Mouse (Mus musculus) thymus, adult 2 months (tissue): ENCODE measurements around the gene Ensa. TPM values are rescaled to one million over a fixed set of nuclear protein-coding genes. Genes with fewer than 3 reads are reported as not detected.
A peak's percentile ranks its signal among the peaks of the same experiment; 100 is the strongest.

Experiments
- DNase-seq: peaks from one replicate; pipeline ENCODE4 v3.0.0; 2021
- H3K27ac ChIP-seq: fragments of 200-500 bp; 2 replicates; pipeline ENCODE4 v1.5.1; 2012; ENCODE audit warnings: low read length, control low read depth; ENCODE audit not compliant: control insufficient read depth, insufficient read depth
- H3K27me3 ChIP-seq: fragments of 200-500 bp; 2 replicates; pipeline ENCODE4 v1.6.1; 2012; ENCODE audit warnings: mild to moderate bottlenecking, low read length, moderate library complexity, mixed read lengths; ENCODE audit not compliant: control insufficient read depth, insufficient read depth
- H3K36me3 ChIP-seq: fragments of 200-500 bp; 2 replicates; pipeline ENCODE4 v1.6.1; 2012; ENCODE audit warnings: mild to moderate bottlenecking, low read length, moderate library complexity; ENCODE audit not compliant: control insufficient read depth, insufficient read depth
- H3K4me1 ChIP-seq: fragments of 200-500 bp; replicated peaks from 2 replicates; pipeline ENCODE4 v1.6.1; 2012; ENCODE audit warnings: low read length; ENCODE audit not compliant: control insufficient read depth, insufficient read depth
- H3K4me3 ChIP-seq: fragments of 200-500 bp; 2 replicates; pipeline ENCODE4 v1.5.1; 2012; ENCODE audit warnings: mild to moderate bottlenecking, low read length, control low read depth, moderate library complexity; ENCODE audit not compliant: control insufficient read depth, insufficient read depth
- CTCF ChIP-seq: fragments of 200-500 bp; IDR thresholded peaks from 2 replicates; pipeline ENCODE4 v1.5.1; 2012; ENCODE audit warnings: mild to moderate bottlenecking, control low read depth, low read length, moderate library complexity, borderline replicate concordance; ENCODE audit not compliant: control insufficient read depth, poor library complexity, insufficient read depth; ENCODE audit errors: extremely low read depth
- POLR2A ChIP-seq: fragments of 200-500 bp; IDR thresholded peaks from 2 replicates; pipeline ENCODE4 v1.6.1; 2012; ENCODE audit warnings: mild to moderate bottlenecking, low read length, control low read depth, moderate library complexity; ENCODE audit not compliant: control insufficient read depth, poor library complexity, insufficient read depth; ENCODE audit errors: extremely low read depth
- WGBS: fragments of 180-500 bp; shearing (Covaris S2); methylation state at CpG from one replicate; pipeline ENCODE4 v1.1.7; 2018; 5-methylcytosine and 5-hydroxymethylcytosine counted together
- polyA plus RNA-seq: library from polyadenylated mRNA; depleted of rRNA; stranded (reverse); fragments of >200 nt; gene quantifications from 2 replicates; pipeline ENCODE4 v1.2.3, GENCODE M21; 2012

The Ensa gene
- polyA plus RNA-seq, 1 experiment = 18.3 TPM

DNA sequence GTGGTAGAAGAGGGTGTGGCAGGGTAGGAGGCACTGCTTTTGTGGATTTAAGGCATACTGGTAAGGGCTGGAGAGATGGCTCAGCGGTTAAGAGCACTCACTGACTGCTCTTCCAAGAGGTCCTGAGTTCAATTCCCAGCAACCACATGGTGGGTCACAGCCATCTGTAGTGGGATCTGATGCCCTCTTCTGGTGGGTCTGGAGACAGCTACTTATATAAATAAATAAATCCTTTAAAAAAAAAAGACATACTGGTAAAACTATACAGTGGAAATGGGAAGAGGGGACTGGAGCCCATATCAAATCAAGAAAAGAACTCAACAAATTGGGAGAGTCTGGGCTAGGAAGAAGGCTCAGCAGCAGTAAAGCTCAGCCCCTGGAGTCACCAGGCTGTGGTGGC is 14.9 kb downstream of the Ensa start:
- TF ChIP-seq POLR2A = no peak
- TF ChIP-seq CTCF = no peak
- no peak overlapping the region for H3K27ac ChIP-seq
- H3K4me1 ChIP-seq = peaks cover 2% of the 10 kb centered on the region
- H3K4me3 ChIP-seq = no peak overlapping the region
- no peak for DNase-seq
- WGBS = 97% methylated on average over 1 of the region's 1 CpGs
- no peaks in the 10 kb centered on the region for H3K27me3 ChIP-seq
- H3K36me3 ChIP-seq = peaks cover 18% of the 10 kb centered on the region

DNA sequence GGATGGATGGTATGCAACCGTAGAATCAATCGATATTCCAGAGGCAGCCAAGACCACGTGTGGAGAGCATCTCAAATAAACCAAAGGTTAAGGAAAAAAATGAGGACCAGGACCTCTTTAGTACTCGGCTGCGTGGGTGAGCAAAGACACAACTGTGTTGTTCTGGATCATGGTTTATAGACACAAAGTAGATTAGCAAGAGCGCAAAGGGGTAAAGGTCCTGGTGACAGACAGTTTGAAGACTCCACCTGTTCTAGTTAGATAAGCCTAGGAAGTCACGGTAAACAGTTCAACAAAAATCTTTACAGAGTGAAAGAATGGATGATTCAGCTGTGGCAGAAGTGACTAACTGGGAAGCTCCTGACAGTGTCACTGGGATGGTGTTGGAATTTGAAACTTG is 18.3 kb downstream of the Ensa start:
- no peak for DNase-seq
- Histone ChIP-seq H3K4me1 (peaks cover 8% of the 10 kb centered on the region), H3K27me3 (no peaks in the 10 kb centered on the region), H3K27ac (no peak overlapping the region), H3K4me3 (no peak overlapping the region), H3K36me3 (no peaks in the 10 kb centered on the region)
- WGBS = 94% methylated on average over 7 of the region's 7 CpGs
- TF ChIP-seq POLR2A = no peak
- no peak for TF ChIP-seq CTCF

DNA sequence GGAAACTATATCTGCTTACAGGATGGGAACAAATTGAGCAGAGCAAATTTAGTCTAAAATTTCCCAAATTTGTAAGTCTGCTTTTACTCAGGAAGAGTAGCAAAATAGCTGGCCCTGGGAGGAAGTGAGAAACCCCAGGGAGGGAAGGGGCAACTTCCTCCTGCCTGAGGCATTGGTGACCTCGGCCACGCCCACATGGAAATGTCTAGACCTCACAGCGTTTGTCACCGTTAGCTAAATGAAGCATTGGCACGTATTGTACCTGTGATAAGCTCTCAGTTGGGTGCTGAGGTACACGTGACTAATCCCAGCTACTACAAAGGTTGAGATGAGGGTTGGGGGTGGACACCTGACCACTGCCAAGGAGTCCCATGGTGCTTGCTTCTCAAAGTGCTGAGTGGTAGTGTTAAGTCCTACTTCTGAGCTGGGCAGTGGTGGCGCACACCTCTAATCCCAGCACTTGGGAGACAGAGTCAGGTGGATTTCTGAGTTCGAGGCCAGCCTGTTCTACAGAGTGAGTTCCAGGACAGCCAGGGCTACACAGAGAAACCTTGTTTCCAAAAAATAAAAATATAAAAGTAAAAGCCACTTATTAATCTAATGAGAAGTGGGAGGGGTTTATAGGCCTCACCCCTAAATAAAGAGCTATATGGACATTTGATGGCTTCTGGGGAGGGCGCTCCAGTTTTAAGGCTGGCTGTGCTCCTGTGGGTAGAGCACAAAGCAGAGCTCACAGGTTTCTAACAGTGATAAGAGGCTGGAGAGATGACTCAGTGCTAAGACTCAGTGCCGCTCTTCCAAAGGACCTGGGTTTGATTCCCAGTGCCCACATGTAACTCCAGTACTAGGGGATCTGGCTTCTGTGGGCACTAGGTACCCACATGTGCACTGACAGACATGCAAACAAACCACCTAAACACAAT is 20.8 kb downstream of the Ensa start:
- peaks cover 10% of the 10 kb centered on the region for H3K4me1 ChIP-seq
- no peak overlapping the region for H3K4me3 ChIP-seq
- 39% methylated on average over 10 of the region's 10 CpGs for WGBS
- no peak overlapping the region for H3K27ac ChIP-seq
- H3K27me3 ChIP-seq = no peaks in the 10 kb centered on the region
- TF ChIP-seq CTCF = no peak
- no peak for TF ChIP-seq POLR2A
- DNase-seq = peak; percentile 63
- H3K36me3 ChIP-seq = no peaks in the 10 kb centered on the region

- Histone ChIP-seq H3K4me3 (no peak overlapping the region), H3K4me1 (peaks cover 20% of the 10 kb centered on the region), H3K27ac (no peak overlapping the region), H3K36me3 (no peaks in the 10 kb centered on the region), H3K27me3 (no peaks in the 10 kb centered on the region)
- 91% methylated on average over 5 of the region's 5 CpGs for WGBS
- TF ChIP-seq CTCF = no peak
- TF ChIP-seq POLR2A = no peak
- DNase-seq = no peak
Measured at GRCm38 (mm10) chr3:95648016-95648415, 23.2 kb downstream of the Ensa start.

DNA sequence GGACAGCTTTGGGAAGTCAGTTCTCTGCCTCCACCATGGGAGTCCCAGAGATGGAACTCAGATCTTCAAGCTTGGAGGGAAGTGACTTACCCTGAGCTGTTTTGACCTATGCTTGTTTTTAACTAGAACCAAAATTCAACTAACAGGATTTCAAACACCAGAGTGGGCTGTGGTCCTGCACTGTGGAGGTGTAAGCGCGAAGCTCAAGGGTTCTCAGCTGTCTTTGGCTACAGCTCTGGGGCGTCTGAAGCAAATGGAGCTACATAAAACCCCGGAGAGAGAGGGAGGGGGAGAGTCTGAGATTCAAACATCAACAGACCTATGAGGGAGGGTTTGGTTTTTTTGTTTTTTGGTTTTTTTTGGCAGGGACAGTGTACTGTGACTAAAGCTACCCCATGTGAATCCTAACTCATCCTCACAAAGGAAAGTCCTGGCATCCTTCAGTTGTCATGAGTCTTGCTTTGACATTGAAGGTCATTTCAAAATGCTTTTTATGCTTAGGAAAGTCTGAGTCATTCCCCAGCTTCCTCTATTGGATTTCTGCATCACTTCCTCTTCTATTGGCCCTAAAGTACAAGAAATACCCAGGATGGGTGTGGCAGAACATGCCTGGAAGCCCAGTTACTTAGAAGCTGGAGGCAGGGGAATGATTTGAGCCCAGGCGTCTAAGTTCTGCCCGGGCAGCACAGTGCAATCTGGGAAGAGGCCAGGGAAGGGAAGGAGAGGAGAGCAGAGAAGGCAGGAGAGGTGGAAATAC is 25.7 kb downstream of the Ensa start:
- Histone ChIP-seq H3K4me3 (no peak overlapping the region), H3K27ac (peak overlapping the region; percentile 67; the same call in 1 of the 2 replicates), H3K27me3 (no peaks in the 10 kb centered on the region), H3K36me3 (no peaks in the 10 kb centered on the region), H3K4me1 (peaks cover 14% of the 10 kb centered on the region)
- WGBS = 62% methylated on average over 6 of the region's 6 CpGs
- no peak for DNase-seq
- no peak for TF ChIP-seq CTCF
- no peak for TF ChIP-seq POLR2A

GRCm38 (mm10) chr3:95651033-95651373 is 26.2 kb downstream of the Ensa start:
- H3K4me3 ChIP-seq = no peak overlapping the region
- 91% methylated on average over 3 of the region's 3 CpGs for WGBS
- TF ChIP-seq POLR2A = no peak
- no peak for TF ChIP-seq CTCF

More at GRCm38 (mm10) chr3:95651033-95651373, 26.2 kb downstream of the Ensa start:
- H3K27ac ChIP-seq = peak overlapping the region; percentile 52; the same call in 1 of the 2 replicates
- H3K27me3 ChIP-seq = no peaks in the 10 kb centered on the region
- DNase-seq = no peak
- H3K36me3 ChIP-seq = no peaks in the 10 kb centered on the region
- peaks cover 13% of the 10 kb centered on the region for H3K4me1 ChIP-seq
